Mouse (Mus musculus): ENCODE results near the gene Wdr83os.
"Not testable (repeated sequence)": the region's sequence is repeated elsewhere in the genome, so short reads cannot be mapped to it uniquely, and the experiment has no call there.

Gene Wdr83os

DNA sequence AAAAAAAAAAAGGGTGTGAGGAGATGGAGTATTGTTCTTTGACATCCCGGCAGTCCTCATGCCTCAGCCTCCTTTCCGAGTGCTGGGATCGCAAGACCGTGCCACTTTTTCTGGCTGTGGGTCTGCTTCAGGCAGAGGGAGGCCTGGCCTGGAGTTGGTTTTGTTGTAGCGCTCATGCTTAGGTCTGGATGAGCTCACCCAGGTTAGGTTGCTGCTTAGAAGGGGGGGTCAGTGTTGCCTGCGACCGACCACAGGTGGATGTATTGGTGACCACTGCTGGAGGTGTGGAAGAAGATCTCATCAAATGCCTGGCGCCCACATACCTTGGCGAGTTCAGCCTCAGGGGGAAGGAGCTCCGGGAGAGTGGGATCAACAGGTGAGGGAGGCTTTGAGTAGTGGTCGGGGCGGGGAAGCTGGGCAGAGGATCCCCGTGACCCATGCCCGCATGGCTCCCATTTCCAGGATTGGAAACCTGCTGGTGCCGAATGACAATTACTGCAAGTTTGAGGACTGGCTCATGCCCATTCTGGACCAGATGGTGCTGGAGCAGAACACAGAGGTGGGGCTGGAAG lies 7.4 kb upstream of the Wdr83os start:
- no peak for DNase-seq

DNA sequence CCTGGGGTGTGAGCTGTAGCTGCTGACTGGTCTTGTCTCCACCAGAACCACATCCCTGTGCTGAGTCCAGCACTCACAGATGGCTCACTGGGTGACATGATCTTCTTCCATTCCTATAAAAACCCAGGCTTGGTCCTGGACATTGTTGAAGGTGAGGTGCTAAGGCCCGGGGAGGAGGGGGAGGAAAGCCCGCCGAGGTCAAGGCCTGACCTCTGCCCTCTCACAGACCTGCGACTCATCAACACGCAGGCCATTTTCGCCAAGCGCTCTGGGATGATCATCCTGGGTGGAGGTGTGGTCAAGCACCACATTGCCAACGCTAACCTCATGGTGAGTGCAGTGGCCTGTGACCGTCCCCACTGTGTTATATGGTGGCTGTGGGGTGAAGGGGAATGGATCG lies 6.4 kb upstream of the Wdr83os start:
- DNase-seq, result no peak

DNA sequence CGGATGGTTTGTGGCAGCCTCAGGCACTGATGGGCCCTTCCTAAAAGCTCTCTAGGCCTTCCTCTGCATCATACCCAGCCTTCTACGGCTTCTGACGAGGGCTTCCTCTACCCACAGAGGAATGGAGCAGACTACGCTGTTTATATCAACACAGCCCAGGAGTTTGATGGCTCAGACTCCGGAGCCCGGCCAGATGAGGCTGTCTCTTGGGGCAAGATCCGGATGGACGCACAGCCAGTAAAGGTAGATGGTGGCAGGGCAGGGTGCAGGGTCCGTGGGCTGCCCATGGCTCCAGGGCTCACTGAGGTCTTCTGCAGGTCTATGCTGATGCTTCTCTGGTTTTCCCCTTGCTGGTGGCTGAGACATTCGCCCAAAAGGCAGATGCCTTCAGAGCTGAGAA lies 5.9 kb upstream of the Wdr83os start:
- no peak for DNase-seq

DNA sequence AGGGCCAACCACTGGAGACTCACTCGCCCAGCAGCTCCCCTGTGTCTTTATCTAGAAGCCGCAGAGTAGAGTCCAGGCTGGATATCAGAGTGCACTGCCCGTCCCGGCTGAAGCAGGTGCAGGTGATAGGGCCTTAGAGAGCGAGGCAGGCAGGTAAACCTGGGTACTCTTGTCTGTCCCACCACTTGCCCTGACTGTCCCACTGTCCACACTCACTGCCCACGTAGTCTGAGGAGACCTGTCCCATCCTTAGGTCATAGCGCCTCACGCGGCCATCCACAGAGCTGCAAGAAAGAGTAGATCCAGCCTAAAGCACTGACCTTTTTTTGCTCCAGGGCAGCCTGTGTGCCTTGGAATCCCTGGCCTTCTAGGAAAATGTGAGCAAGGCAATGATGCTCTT lies 4.5 kb upstream of the Wdr83os start:
- peak; percentile 65 for DNase-seq

DNA sequence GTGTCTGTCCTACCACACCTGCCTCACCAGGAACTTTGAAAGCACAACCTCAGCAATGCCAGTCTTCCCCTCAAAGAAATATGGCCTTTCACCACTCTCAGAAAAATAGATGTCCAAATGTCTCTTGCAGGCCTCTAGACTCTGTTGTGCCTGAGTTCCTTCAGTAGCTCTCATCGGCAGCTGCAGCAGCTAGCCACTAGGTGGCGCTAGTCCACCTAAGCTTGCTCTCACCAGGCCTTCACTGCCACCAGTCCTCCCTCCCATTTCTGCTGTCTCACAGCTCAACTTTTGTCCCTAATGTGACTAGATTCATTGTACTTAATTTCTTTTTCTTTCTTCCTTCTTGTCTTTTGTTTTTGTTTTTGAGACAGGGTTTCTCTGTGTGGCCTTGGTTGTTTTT lies 3.5 kb upstream of the Wdr83os start:
- peak; percentile 74 for DNase-seq

DNA sequence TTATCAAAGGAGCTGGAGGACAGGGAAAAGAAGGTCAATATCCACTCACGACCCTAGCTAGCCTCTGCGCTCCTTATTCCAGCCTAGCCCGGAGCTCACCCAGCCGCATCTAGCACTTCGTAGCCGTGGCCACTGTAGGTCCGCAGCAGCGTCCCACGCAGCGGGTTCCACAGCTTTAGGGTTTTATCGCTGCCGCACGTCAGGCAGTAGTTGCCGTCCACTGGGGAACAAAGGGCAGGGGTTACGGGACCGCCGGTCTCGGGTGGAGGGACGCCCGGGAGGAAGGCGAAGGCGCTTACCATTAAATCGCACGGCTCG lies 367 bp upstream of the Wdr83os start:
- no peak for DNase-seq

DNA sequence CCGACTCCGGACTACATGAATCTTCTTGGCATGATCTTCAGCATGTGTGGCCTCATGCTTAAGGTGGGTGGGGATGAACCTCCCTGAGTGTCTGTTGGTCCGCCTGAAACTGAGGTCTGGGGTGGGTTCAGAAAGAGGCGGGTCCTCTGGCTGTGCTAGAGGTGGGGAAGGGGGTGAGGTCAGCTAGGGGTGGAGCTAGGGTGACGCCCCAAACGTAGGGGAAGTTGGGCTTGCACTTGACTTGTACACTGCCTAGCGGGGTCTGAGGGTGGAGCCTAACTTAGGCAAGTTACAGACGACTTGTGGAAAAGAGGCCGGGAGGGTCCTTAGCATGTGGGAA lies 646 bp downstream of the Wdr83os start, which contains the start of gene Wdr83:
TSS of gene Wdr83 (minus strand) at position 91 of the 340 bp plus-strand sequence.
- DNase-seq, result no peak

DNA sequence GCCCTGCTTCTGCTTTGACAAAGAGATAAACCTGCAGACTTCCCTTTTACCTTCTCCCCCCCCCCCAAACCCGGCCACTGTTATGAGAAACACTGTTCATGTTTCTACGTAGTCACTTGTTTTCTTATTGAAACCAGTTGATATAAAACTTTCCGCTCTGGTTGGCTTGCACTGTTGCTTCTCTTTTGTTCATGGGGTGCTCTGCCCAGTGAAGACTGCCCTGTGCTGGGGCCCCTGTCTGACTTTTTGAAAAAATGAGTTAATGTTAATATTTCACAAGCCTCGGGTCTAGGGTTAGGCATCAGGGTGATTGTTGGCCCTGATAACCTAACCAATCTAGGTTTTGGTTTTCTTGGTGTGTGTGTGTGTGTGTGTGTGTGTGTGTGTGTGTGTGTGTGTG lies 1.6 kb downstream of the Wdr83os start:
- DNase-seq, result not testable (repeated sequence)

DNA sequence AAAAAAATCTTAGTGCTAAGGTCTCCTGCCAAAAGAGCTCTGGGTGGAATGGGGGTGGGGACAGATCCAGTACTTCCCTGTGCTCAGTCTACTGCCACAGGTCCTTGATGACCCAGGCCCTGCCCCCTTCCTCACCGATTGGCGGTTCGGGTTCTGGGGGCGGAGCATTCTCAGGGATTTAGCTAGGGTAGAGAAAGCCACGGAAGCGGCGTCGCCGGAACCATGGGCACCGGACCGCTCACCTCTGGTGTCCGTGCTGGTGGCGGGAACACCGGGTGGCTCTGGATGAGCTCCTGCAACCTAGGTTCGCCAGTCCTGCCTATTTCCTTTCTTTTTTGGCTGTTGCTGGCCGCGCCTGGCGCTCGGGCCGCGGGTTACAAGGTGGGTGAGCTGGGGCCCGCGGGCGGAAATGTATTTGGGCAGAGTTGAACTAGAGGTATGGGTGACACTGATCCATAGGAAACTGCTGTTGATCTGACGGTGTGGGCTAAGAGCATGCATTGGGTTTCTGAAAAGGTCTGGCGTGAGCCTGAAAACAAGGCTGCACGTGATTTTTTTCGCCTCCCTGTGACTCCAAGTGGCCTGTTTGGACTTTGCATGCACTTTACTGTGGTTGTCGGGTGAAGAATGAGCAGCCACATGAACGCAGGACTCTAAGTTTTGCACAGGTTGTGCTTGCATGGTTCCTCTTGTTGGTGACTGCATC lies 2.7 kb downstream of the Wdr83os start, which contains the start of gene Man2b1:
TSS of gene Man2b1 (plus strand) at position 163 of the 706 bp plus-strand sequence.
- peak; percentile 92 for DNase-seq

DNA sequence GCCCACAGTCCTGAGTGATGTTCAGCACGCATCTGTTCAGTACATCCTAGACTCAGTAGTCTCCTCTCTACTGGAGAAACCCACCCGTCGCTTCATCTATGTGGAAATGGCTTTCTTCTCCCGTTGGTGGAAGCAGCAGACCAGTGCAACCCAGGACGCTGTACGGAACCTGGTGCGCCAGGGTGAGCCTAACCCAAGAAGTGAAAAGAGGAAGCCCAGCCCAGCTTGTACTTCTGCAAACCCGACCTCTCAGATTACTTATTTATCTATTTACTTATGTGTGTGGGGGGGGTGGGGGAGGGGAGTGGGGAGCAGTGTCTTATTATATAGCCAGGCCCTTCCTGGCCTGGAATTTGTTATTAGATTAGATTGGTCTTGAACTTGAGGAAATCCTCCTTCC lies 4.1 kb downstream of the Wdr83os start:
- no peak for DNase-seq

DNA sequence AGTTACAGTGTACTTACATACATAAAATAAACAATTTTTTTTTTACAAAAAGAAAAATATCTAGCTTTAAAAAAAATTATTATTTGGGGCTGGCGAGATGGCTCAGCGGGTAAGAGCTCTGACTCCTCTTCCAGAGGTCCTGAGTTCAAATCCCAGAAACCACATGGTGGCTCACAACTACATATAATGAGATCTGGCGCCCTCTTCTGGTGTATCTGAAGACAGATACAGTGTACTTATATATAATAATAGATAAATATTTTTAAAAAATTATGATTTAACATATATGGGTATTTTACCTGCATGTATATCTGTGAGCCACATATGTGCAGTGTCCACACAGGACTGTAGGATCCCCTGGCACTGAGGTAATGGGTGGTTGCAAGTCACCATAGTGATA lies 5.7 kb downstream of the Wdr83os start:
- no peak for DNase-seq

DNA sequence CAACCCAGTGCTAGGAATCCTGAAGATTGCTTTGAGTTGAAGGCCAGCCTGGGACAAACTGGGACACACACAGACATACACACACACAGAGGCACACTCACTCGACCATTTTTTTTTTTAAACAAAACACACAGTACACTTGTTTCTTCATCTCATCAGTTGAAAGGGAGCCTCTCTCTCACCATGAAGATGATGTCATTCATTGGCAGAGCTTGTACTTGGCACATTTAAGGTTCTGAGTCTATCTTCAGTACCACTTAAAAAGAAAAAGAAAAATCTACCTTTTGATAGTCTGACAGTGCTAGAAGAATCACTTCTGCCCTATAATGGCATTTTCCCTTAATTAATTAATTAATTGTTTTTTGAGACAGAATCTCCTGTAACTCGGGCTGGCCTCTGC lies 8.2 kb downstream of the Wdr83os start:
- no peak for DNase-seq

DNA sequence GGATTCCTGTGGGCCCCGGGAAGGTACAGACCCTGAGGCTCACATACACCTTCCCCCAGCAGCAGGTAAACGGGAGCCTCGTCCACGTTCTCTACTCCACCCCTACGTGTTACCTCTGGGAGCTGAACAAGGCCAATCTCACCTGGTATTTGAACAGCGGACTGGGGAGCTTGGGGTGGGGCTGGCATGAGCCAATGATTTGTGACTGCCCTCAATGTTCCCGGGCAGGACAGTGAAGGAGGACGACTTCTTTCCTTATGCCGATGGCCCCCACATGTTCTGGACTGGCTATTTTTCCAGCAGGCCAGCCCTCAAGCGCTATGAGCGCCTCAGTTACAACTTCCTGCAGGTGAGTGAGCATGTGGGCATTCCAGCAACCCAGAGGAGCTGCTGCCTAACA lies 10.3 kb downstream of the Wdr83os start:
- DNase-seq, result no peak

DNA sequence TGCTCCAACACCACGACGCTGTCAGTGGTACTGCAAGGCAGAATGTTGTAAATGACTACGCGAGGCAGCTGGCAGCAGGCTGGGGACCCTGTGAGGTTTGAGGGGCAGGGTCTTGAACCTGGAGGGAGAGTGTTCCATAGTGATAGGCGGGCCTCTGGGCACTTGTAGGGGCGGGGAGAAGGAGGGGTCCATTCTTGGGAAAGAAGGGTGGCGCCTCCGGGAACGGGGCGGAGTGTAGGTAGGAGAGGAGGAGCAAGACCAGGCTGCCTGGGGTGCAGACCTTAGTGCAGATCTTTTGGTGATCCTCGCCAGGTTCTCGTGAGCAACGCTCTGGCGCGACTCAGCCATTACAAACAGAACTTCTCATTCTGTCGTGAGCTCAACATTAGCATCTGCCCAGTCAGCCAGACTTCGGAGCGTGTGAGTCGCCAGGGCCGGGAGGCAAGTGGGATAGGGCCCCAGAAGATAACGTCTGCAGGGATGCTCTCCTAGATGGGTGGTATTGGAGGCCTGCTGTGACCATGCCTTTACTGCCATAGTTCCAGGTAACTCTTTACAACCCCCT lies 11.1 kb downstream of the Wdr83os start:
- no peak for DNase-seq

DNA sequence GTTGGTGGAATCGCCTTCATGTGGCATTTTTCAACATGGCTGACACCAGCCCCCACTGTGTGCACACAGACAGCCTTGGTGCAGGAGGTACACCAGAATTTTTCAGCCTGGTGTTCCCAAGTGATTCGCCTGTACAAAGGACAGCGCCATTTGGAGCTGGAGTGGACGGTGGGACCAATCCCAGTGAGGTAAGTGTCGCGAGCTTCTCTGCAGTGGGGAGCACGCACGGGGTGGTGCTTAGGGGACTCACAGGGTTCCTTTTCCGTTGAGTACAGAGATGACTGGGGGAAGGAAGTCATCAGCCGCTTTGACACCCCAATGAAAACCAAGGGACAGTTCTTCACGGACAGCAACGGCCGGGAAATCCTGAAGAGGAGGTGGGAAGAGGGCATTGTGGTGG lies 14.5 kb downstream of the Wdr83os start:
- no peak for DNase-seq

DNA sequence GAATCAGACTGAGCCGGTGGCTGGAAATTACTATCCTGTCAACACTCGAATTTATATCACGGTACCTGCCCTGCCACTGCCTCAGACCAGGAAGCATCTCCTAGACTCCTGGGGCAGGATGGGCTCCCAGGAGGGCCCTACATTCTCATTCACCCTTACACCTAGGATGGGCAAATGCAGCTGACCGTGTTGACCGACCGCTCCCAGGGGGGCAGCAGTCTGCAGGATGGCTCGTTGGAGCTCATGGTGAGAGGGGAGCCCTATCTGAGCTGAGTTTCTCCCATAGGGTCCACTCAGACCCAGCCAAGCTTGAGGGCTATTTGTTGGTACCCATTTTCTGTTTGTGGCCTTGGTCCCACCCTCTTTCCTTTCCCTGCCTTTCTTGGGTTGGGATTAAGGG lies 15.0 kb downstream of the Wdr83os start:
- no peak for DNase-seq

DNA sequence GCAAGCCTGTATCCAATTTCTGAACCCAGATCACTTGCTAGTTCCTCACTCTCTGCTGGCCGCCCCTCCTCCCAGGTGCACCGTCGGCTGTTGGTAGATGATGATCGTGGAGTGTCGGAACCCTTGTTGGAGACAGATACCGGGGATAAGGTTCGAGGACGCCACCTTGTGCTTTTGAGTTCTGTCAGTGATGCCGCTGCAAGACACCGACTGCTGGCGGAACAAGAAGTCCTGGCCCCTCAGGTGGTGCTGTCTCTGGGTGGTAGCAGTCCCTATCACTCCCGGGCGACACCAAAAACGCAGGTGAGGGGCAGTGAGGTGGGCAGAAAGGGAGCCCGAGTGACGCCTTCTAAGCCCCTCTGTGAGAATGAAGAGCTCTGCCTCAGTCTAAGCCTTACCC lies 15.7 kb downstream of the Wdr83os start:
- DNase-seq, result no peak

DNA sequence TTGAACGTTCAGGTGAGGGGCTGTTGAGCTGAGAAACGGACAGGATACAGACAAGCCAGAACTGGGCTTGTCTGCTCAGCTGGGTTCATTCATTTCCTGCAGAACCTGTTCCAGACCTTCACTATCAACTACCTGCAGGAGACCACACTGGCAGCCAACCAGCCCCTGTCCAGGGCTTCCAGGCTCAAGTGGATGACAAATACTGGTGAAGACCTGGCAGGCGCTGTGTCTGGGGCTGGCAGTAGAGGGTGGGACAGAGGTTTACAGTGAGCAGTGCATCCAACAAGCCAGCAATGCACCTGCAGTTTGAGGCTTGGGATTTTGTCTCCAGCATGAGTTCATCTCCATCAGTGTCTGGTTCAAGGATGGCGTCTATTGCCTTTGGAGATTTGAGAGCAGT lies 16.3 kb downstream of the Wdr83os start:
- no peak for DNase-seq

DNA sequence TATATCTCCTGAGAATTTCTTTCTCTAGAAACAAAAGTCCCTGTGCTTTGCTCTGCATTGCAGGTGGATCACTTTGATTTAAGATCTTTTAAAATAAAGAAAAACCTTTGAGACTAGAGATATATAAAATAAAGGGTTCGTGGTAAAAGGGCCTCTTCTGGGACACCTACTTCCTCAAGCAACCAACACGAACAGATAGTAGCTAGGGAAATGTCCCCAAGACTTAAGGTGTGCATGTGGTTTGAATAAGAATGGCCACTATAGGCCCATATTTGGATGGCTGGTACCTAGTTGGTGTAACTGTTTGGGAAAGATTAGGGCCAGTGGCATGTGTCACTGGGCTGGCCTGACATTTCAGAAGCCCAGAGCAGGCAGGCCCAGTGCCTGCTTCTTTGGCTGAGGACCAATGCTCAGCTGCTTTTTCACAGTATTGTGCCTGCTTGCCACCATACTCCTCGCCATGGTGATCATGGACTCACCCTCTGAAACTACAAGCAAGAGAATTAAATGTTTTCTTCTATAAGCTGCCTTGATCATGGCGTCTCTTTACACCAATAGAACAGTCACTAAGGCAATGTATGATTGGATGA lies 19.6 kb downstream of the Wdr83os start:
- DNase-seq, result no peak

DNA sequence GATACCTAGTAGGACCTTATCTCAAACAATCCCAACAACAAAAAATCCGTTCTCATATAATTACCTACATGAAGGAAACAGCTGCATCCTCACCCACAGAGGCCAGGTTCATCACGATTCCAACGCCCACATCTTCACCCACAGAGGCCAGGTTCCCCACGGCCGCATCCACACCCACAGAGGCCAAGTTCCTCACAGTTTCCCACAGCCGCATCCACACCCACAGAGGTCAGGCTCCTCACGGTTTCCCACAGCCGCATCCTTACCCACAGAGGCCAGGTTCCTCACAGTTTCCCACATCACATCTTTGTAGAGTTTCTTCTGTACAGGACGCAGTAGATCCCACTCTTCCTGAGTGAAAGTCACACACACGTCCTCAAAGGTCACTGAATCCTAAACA lies 32.7 kb downstream of the Wdr83os start:
- DNase-seq, result no peak

DNA sequence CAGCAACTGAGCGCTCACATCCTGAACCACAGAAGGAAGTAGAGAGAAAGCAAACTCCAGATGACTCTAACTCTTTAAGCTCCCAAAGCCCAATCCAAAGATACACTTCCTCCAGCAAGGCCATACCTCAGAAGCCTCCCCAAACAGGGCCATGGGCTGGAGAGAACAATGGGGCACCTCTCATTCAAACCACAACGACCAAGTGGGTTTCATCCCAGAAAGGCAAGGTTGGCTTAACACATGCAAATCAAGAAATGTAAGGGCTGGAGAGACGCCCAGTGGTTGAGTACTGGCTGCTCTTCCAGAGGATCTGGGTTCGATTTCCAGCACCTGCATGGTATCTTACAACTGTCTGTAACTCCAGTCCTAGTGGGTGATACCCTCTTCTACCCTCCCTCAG lies 35.0 kb downstream of the Wdr83os start:
- DNase-seq, result no peak

DNA sequence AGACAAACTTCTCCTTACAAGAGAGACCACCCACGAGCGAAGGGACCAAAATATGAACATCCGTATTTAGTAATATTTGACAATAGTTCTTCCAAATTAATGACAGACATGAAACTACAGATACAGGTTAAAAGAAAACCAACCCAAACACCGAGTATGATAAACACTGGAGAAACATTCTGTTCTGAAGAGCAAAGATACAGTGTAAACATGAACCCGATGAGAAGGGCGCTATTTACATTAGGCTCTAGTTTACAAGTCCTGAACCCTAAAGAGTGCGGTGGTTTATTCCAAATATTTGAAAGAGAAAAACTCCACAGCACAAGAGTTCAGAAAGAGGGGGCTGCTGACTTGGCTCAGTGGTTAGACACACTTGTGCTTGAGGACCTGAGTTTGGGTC lies 36.4 kb downstream of the Wdr83os start:
- no peak for DNase-seq

DNA sequence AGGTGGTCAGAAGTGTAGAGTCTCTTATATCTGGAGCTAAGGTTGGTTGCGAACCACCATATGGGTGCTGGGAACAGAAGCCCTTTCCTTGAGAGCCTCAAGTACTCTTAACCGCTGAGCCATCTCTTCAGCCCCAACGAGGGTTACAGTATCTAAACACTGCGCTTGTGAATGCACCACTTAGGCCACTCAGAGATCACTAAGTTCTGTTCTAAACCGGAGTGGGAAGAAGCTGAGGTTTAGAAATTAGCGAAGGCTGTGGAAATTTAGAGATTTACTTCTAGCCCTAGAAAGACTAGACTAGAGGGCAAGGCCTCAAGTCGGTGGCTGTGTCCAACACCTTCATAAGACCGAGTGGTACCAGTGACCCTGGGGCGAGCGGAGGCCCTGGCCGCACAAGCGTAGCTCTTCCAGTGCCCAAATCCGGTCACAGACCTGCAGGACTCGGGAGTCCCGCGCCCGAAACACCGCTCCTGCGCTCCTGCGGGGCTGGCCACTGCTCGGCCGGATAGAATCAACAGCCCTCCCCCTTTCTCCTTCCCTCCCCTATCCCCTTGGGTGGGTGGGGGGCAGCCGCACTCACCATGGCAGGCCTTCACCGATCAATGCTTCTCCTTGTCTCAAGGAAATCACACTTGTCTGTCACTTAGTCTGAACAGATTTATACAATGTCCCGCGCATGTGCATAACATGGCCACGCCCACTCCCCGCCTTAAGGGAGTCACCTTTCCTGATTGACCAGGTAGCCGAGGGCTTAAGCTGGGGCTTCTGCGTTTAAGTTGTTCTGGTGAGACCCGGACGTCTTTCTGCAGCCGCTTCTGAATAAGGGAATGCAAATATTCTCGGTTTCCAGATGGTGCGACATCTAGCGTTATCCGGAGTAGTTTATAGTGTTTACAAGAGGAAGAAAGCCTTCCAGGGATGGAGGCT lies 38.8 kb downstream of the Wdr83os start:
- peak; percentile 95 for DNase-seq

Data from kidney, adult 18-20 months (tissue).